Mouse (Mus musculus) hindbrain, postnatal 0 days (tissue): Measurements from ENCODE around the gene Apbb2. TPM values are rescaled to one million over a fixed set of nuclear protein-coding genes. Genes with fewer than 3 reads are reported as not detected.

Experiments
- ATAC-seq: fragments of 200-750 bp; cut with Nextera tagmentation; 2 replicates; pipeline ENCODE4 v1.8.0; 2017; ENCODE audit warnings: mild to moderate bottlenecking, moderate TSS enrichment, moderate library complexity
- DNase-seq: peaks from one replicate; pipeline ENCODE4 v3.0.0-alpha.2; 2015; ENCODE audit warnings: low spot score
- H3K27ac ChIP-seq: fragments of 300-500 bp; sonication (generic); 2 replicates; pipeline ENCODE4 v1.5.1; 2014; ENCODE audit warnings: mild to moderate bottlenecking
- H3K27me3 ChIP-seq: fragments of 300-500 bp; sonication (generic); 2 replicates; pipeline ENCODE4 v1.6.1; 2014; ENCODE audit warnings: low read length, mixed read lengths; ENCODE audit not compliant: insufficient read depth
- H3K36me3 ChIP-seq: fragments of 300-500 bp; sonication (generic); 2 replicates; pipeline ENCODE4 v1.6.1; 2014; ENCODE audit warnings: low read length, mixed read lengths; ENCODE audit not compliant: insufficient read depth
- H3K4me1 ChIP-seq: fragments of 300-500 bp; sonication (generic); 2 replicates; pipeline ENCODE4 v1.6.1; 2014; ENCODE audit warnings: antibody characterized with exemption, low read length, mixed read lengths; ENCODE audit not compliant: insufficient read depth
- H3K4me2 ChIP-seq: fragments of 300-500 bp; sonication (generic); 2 replicates; pipeline ENCODE4 v1.6.1; 2014; ENCODE audit warnings: low read depth, mild to moderate bottlenecking, low read length, moderate library complexity, mixed read lengths
- H3K4me3 ChIP-seq: fragments of 300-500 bp; sonication (generic); 2 replicates; pipeline ENCODE4 v1.5.1; 2014; ENCODE audit warnings: low read length
- H3K9ac ChIP-seq: fragments of 300-500 bp; sonication (generic); replicated peaks from 2 replicates; pipeline ENCODE4 v1.6.1; 2014; ENCODE audit warnings: mild to moderate bottlenecking, low read length, moderate library complexity, mixed read lengths
- H3K9me3 ChIP-seq: fragments of 300-500 bp; sonication (generic); 2 replicates; pipeline ENCODE4 v1.6.1; 2016; ENCODE audit warnings: low read length, mixed read lengths
- CTCF ChIP-seq: IDR thresholded peaks from 2 replicates; pipeline ENCODE4 v1.5.1; 2016; ENCODE audit warnings: antibody characterized with exemption, control low read depth, low read depth
- WGBS: fragments of 180-500 bp; shearing (Covaris S2); extraction: QIAGEN DNeasy Blood & Tissue Kit; methylation state at CpG from one replicate; pipeline ENCODE4 v1.1.7; 2014; 5-methylcytosine and 5-hydroxymethylcytosine counted together
- polyA plus RNA-seq: library from polyadenylated mRNA; unstranded; fragments of >200 nt; fragmentation: Nextera tagmentation; extraction: Ambion mirVana; gene quantifications from 2 replicates; pipeline ENCODE4 v1.2.1, GENCODE M21; 2015
- total RNA-seq: library from RNA; depleted of rRNA; stranded (reverse); fragments of >200 nt; gene quantifications from 2 replicates; pipeline ENCODE4 v1.2.3, GENCODE M21; 2014

Apbb2 gene
- total and polyA plus RNA-seq, 2 experiments from 2014 or later = 72.1 to 76.9 TPM

- WGBS = 60% methylated on average over 4 of the region's 4 CpGs
- ATAC-seq = no peak
- no peak for TF ChIP-seq CTCF
Measured at GRCm38 (mm10) chr5:66496881-66497360, 121.7 kb downstream of the Apbb2 start.

GRCm38 (mm10) chr5:66494651-66495050 lies 123.9 kb downstream of the Apbb2 start:
- H3K27ac ChIP-seq = no peak overlapping the region
- peaks cover 6% of the 10 kb centered on the region; the same call in 1 of the 2 replicates for H3K4me1 ChIP-seq
- ATAC-seq (no peak), DNase-seq (no peak)
- no peak for TF ChIP-seq CTCF
- H3K36me3 ChIP-seq = no peaks in the 10 kb centered on the region
- no peak overlapping the region for H3K4me3 ChIP-seq
- H3K27me3 ChIP-seq = no peaks in the 10 kb centered on the region
- 65% methylated on average over 4 of the region's 4 CpGs for WGBS
- H3K9me3 ChIP-seq = no peaks in the 10 kb centered on the region
- no peak overlapping the region for H3K9ac ChIP-seq
- no peak overlapping the region for H3K4me2 ChIP-seq

More at GRCm38 (mm10) chr5:66496881-66497360, 121.7 kb downstream of the Apbb2 start:
- DNase-seq = no peak
- Histone ChIP-seq H3K36me3 (no peaks in the 10 kb centered on the region), H3K9ac (no peak overlapping the region), H3K4me1 (peaks cover 6% of the 10 kb centered on the region; the same call in 1 of the 2 replicates), H3K27me3 (no peaks in the 10 kb centered on the region), H3K4me2 (no peak overlapping the region), H3K27ac (no peak overlapping the region), H3K9me3 (no peaks in the 10 kb centered on the region), H3K4me3 (no peak overlapping the region)

- no peak for TF ChIP-seq CTCF
- Histone ChIP-seq H3K4me2 (no peak overlapping the region), H3K27me3 (no peaks in the 10 kb centered on the region), H3K9ac (no peak overlapping the region), H3K27ac (no peak overlapping the region), H3K36me3 (no peaks in the 10 kb centered on the region), H3K9me3 (no peaks in the 10 kb centered on the region), H3K4me3 (no peak overlapping the region), H3K4me1 (peaks cover 4% of the 10 kb centered on the region; the same call in 1 of the 2 replicates)
- 35% methylated on average over 4 of the region's 4 CpGs for WGBS
- no peak for DNase-seq
- ATAC-seq = no peak
Measured at GRCm38 (mm10) chr5:66492563-66492960, 126.0 kb downstream of the Apbb2 start.

- no peak overlapping the region for H3K4me3 ChIP-seq
- DNase-seq (no peak), ATAC-seq (no peak)
- peaks cover 4% of the 10 kb centered on the region; the same call in 1 of the 2 replicates for H3K4me1 ChIP-seq
- H3K27me3 ChIP-seq = no peaks in the 10 kb centered on the region
- 42% methylated on average over 14 of the region's 14 CpGs for WGBS
- TF ChIP-seq CTCF = no peak
- H3K9ac ChIP-seq = no peak overlapping the region
- no peaks in the 10 kb centered on the region for H3K9me3 ChIP-seq
- no peaks in the 10 kb centered on the region for H3K36me3 ChIP-seq
- no peak overlapping the region for H3K4me2 ChIP-seq
- H3K27ac ChIP-seq = no peak overlapping the region
Measured at GRCm38 (mm10) chr5:66491907-66492562, 126.5 kb downstream of the Apbb2 start.

DNA sequence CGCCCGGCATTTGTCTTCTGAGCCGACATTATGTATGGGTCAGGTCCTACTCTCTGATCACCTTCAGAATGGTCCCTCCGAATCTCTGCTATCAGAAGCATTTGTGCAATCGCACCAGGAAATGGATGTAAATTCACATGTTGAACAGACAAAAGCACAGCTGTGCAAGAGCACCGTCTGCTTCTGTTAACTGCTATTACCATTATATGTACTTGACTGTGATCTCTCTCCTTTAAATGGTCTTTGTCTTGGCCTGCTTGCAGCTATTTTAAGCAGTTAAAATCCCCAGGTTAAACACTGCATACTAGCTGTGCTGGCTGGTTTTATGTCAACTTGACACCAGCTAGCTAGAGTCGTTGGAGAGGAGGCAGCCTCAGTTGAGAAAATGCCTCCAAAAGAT lies 132.6 kb downstream of the Apbb2 start:
- WGBS = 54% methylated on average over 7 of the region's 7 CpGs
- TF ChIP-seq CTCF = no peak
- Histone ChIP-seq H3K36me3 (no peaks in the 10 kb centered on the region), H3K4me3 (no peak overlapping the region), H3K4me2 (no peak overlapping the region), H3K4me1 (no peaks in the 10 kb centered on the region; the same call in 1 of the 2 replicates), H3K9me3 (no peaks in the 10 kb centered on the region), H3K27me3 (no peaks in the 10 kb centered on the region), H3K27ac (no peak overlapping the region), H3K9ac (no peak overlapping the region)
- DNase-seq (peak; percentile 15), ATAC-seq (0 out of 2 replicates have a peak, but pooled peaks have one; percentile 12)

DNA sequence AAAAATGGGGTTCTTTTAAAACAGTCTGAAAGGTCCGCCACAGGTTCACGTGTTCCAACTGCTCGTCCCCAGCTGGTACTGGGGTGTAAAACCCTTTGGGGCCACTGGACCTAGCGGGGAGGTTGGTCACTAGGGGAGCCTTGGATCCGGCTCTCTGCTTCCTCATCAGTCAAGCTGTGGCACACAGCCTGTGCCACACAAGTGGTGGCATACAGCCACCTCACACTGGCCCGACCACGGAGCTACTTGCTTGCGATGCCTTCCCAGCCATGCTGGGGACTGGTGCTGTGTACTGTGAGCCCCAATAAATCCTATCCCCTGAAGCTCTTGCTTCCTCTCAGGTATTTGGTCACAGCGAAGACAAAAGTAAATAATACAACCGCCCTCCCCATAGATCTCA lies 142.3 kb downstream of the Apbb2 start:
- Histone ChIP-seq H3K4me3 (no peak overlapping the region), H3K4me2 (no peak overlapping the region), H3K9ac (no peak overlapping the region), H3K27me3 (no peaks in the 10 kb centered on the region), H3K9me3 (no peaks in the 10 kb centered on the region), H3K4me1 (no peaks in the 10 kb centered on the region), H3K36me3 (no peaks in the 10 kb centered on the region), H3K27ac (no peak overlapping the region)
- WGBS = 69% methylated on average over 10 of the region's 10 CpGs
- DNase-seq (peak; percentile 43), ATAC-seq (0 out of 2 replicates have a peak, but pooled peaks have one; percentile 8)
- TF ChIP-seq CTCF = no peak

GRCm38 (mm10) chr5:66475824-66476223 lies 142.8 kb downstream of the Apbb2 start:
- no peak overlapping the region for H3K27ac ChIP-seq
- no peaks in the 10 kb centered on the region for H3K4me1 ChIP-seq
- H3K4me3 ChIP-seq = no peak overlapping the region
- ATAC-seq (no peak), DNase-seq (no peak)
- H3K4me2 ChIP-seq = no peak overlapping the region
- H3K36me3 ChIP-seq = no peaks in the 10 kb centered on the region
- H3K9ac ChIP-seq = no peak overlapping the region
- no peak for TF ChIP-seq CTCF
- no peaks in the 10 kb centered on the region for H3K9me3 ChIP-seq
- H3K27me3 ChIP-seq = no peaks in the 10 kb centered on the region
- 92% methylated on average over 6 of the region's 6 CpGs for WGBS
